15 mouse cellular contexts compared by ENCODE assay signal in the genomic region with DNA sequence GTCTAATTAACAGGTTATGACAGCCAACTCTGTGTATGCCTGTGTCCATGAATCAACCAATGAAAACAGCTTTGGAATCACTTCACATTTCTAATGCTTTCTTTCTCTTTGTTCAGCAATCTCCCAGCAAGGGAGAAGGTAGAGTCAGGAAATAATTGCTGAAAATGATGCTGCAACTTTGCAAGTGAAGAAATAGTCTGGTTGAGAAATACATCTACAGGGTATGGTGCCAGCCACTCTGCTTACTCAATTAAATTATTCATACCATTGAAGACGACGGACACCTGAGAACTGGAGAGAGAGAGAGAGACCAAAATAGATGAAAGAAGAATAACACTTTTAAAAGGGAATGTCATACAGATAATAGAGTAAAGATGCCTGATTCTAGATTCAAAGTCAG.
"Had no signal": no experiment of that assay in that cellular context is flagged by ENCODE, and none has a peak within 500 bp of the region (broad histone marks: within the 10 kb centered on the region; RNA-seq: fewer than 3 reads in every experiment).

No protein-coding gene starts in this region.

- H3K27ac ChIP-seq: layer of hippocampus, adult 2 months; limb, embryonic 10.5 days; liver, embryonic 15.5 days; midbrain, embryonic 15.5 days had no signal

- H3K9ac ChIP-seq: liver, embryonic 15.5 days; lung, embryonic 14.5 days; midbrain, embryonic 15.5 days had no signal

- H3K4me2 ChIP-seq: liver, embryonic 11.5 days; liver, embryonic 15.5 days; lung, embryonic 14.5 days; midbrain, embryonic 11.5 days; midbrain, embryonic 15.5 days had no signal

- ATAC-seq: midbrain, embryonic 15.5 days had no signal

- H3K27me3 ChIP-seq: liver, embryonic 15.5 days; megakaryocyte, embryonic 14.5 days; midbrain, embryonic 15.5 days had no signal

- H3K36me3 ChIP-seq: limb, embryonic 10.5 days; liver, embryonic 15.5 days; midbrain, embryonic 15.5 days had no signal

- H3K4me3 ChIP-seq: layer of hippocampus, adult 2 months; limb, embryonic 10.5 days; liver, embryonic 15.5 days; megakaryocyte, embryonic 14.5 days; midbrain, embryonic 15.5 days had no signal

- H3K9me3 ChIP-seq: limb, embryonic 10.5 days; liver, embryonic 15.5 days; megakaryocyte, embryonic 14.5 days; midbrain, embryonic 15.5 days had no signal

- DNase-seq: kidney, adult 11 months; kidney, adult 9 months; kidney, postnatal 10 days; kidney, postnatal 4 days; lung, embryonic 14.5 days; lung, postnatal 10 days; right cerebral cortex, postnatal 14 days; thymus, postnatal 4 days had no signal

- H3K4me1 ChIP-seq: liver, embryonic 15.5 days had no signal
